Mouse (Mus musculus) left cerebral cortex, adult 11 months (tissue): ENCODE measurements around the gene Aasdhppt.
A peak's percentile ranks its signal among the peaks of the same experiment; 100 is the strongest.

Experiments used
- DNase-seq: peaks from one replicate; pipeline ENCODE4 v3.0.0; 2022; ENCODE audit warnings: low spot score

Aasdhppt gene

DNA sequence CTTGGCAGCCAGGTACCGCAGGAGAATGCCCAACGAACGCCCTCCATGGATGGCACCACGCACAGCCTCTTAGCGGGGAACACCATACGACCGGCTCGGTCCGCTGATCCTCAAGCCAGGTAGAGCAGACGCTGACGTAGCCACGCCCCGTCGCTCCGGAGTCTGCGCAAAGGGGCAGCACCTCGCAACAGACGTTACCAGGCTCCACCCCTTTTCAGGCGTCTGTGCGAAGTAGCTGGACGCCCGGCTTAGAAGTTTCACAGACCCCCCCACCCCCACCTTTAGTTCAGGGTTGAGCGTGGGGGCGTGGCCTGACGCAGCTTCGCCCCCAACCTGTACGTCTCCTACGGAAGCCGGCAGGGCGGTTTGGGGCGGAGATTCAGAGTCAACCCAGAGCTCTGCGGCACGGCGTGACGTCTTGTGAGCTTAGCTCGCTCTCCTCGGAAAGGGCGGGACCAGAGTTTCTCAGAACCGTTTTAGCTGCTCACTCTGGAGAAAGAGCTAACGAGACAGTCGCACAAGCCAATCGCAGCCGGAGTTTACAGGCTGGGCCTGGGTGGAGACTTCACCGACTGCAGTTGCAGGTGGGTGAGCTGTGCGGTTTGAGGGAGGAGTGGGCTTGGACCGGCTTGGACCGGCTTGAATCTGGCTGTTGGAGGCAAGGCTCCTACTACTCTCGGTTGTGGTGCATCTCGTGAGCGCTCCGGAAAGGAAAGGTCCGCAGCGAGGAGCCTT, at the start of gene Aasdhppt, which contains the start of gene Kbtbd3:
Aasdhppt (minus strand) TSS at position 121 of the 735 bp plus-strand sequence.
Kbtbd3 (plus strand) TSS at position 483 of the 735 bp plus-strand sequence.
- peak; percentile 97 for DNase-seq

DNA sequence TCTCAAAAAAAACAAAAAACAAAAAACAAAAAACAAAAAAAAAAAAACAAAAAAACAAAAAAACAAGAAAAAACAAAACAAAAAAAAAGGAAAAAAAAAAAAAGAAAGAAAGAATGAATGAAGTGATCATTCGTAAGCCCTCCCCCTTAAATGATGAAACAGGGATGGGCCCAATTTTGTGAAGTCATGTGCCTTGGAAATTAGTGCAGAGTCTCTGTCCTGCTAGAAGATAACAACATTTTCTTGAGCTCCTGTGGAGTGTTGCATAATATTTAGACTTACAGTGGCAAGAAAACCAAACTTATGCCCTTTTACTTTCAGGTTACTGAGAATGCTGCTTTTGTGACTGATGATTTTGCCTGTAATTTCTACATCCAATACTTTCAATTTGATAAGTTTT, 43.9 kb upstream of the Aasdhppt start:
- DNase-seq, result no peak

DNA sequence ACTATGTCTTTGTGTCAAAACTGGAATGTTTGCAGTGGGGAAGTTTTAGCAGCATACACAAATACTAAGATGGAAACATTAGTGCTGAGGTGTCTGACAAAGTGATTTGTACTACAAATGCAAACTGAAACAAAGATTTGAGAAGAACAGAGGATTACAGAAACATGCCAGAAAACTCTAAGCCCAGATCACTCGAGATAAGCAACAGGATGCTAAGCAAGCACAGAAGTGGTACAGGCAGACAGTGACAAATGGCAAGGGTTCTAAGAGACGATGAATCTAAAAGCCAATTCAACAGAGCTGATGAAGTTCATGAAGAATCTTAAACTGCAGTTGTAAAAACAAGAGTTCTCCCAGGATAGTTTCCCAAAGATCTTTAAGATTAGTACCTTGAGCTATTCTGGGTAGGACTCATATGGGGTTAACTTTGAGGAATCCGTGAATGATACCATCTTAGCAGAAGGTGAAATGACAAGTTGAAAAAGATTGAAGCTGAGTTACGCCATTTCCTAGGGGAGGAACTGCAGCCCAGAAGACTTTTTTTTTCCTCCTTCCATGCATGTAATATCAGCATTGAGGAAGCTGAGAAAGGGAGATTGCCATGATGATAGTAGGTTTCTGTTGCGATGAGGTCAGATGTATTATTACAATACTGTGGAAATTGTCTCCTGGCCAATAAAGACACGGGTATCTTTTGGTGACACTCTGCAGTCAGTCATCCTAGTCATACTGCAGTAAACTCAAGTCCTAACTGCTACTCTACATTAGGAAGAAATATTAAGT, 9.9 kb upstream of the Aasdhppt start:
- DNase-seq, result no peak

DNA sequence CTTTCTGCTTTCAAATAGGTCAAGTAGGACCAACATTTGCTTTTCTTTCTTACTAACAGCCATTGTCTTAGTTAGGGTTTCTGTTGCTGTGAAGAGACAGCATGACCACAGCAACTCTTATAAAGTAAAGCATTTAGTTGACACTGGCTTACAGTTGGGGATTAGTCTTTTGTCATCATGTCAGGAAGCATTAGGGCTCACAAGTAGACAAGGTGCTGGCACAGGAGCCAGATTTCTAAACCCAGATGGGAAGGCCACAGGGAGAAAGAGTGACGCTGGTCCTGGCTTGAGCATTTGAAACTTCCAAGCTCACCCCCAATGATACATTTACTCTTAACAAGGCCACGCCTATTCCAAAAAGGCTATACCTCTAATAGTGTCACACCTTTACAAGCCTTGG, 6.5 kb upstream of the Aasdhppt start:
- no peak for DNase-seq

DNA sequence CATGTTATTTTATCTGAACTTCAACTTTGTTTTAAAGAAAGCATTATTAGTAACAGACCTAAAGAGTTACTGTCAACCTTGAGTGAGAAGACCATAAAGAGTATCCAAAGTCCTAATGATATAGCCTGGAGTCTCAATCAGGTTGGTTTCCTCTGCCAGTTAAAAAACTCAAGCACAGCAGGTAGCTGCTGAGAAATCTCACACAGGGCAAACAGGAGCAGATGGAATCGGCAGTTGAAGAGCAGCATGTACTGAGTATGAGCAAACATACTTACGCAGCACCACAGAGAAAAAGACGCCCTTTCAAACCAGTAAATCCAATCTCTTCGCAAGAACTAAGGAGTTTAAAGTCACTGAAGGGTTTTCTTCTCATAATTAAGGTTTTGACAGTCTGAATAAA, 4.7 kb upstream of the Aasdhppt start:
- DNase-seq, result no peak

DNA sequence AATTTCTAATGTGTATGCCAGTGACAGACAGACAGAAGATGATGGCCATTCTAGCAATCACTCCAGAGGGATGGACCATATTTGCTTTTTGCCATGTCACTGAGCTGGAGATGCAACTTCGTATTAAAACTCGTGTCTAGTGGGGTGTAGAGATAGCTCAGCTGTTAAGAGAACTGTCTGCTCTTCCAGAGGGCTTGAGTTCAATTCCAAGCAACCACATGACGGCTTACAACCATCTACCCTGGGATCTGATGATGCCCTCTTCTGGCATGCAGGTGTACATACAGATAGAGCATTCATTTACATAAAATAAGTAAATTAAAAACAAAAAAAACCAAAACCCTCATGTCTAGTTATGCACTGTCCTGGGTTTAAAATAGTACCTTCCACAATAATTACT, 1.9 kb upstream of the Aasdhppt start:
- DNase-seq, result no peak

DNA sequence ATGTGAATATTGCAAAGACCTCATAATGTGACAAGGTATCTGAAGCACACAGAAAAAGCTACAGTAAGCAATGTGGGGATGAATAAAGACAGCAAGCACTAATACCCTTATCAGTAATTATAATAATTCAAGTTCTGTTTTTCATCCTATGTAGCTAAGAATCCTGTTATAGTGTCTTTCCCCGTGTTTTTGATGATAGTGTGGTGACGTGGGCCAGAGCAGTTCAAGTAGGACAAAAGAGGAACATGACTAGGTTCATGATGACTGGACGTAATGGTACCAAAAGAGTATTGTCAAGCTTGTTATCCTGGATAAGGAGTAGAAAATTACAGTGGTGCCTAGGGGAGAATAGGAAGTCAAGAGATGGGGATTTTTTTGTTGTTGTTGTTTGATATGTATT, 1.4 kb upstream of the Aasdhppt start:
- no peak for DNase-seq

DNA sequence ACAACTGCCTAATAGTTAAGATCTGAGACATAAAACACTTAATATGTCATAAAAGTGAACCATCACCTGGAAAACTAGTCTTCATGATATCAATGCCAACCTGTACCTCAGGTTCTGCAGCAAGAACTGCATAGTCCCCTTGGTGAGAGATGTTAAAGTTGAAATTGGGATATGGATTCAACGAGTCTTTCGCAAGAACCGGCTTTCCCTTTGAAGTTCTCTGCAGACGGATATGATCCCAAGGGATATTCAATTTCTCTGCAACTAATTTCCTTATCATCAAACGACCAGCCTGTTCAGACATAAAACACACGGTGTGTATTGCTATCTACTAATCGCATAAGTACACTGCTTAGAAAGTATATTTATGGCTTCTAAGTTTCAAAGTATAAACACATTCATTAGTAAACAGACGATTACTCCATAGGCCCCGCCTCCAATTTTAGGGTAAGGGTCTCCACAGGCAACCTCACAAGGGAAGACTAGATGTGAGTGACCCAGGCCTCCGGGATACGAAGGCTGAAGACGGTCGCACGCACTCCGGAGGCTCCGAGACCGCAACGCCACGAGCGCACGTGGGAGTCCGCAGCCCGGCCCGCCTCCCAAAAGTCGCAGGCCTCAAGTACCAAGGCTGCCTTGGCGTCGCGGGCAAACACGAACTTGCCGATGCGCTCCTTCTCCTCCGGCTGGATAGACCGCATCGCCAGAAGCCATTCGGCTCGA, 482 bp downstream of the Aasdhppt start:
- no peak for DNase-seq

DNA sequence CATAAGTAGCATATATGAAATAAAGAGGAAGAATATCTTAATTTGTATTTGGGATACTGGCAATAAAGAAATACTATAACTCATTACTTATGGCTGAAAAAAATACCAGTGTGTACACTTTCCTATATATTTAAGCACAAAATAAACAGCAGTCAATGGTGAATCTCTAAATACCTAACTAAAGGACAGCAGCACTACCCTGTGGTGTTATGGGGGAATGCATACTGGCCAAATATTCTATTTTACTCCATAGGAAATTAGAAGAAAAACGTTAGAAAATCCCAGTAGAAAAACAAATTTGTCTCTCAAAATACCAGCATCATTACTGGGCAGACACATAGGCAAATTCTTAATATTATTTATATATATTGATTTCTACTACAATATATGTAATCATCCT, 4.4 kb downstream of the Aasdhppt start:
- no peak for DNase-seq

DNA sequence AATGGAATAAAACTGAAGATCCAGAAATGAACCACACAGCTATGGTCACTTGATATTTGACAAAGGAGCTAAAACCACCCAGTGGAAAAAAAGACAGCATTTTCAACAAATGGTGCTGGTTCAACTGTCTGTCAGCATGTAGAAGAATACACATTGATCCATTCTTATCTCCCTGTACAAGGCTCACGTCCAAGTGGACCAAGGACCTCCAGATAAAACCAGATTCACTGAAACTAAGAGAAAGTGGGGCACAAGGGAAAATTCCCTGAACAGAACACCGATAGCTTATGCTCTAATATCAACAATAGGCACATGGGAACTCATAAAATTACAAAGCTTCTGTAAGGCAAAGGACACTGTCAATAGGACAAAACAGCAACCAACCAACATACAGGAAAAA, 8.8 kb downstream of the Aasdhppt start:
- DNase-seq, result no peak

DNA sequence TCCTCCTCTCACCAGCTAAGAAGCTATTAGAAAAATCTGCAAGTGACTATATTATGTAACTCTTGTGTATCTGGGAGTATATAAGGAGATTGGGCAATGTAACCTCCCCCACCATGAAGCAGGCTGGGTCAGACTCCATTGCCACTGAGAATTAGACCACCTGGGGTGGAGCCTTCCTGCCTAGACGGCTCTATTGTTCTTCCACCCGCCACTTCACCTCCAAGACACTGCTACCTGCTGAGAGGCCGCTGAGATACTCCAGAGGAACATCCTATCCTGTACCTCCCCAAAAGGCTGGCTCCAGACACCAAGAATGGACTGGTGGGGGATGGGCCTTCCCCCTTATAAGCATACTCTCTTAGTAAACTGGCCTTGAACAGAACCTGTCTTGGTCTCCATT, 25.4 kb downstream of the Aasdhppt start:
- DNase-seq, result no peak

DNA sequence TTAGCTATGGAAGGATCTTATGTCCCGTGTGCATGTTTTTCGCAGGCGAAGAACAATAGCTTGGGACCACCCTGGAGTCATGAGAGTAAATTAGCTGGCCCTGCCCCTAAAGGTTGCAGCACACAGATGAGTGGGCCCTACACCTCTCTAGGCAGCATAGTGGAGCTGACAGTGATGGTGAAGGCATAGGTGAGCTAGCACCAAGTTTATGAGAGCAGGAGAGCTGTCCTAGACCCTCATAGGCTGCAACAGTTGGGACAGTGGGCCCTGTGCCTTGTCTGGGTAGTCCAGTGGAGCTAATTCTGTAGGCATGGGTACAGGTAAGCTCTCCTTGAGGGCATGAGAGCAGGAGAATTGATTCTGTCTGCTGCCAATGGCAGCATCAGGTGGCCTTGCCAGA, 42.4 kb downstream of the Aasdhppt start:
- DNase-seq, result no peak

DNA sequence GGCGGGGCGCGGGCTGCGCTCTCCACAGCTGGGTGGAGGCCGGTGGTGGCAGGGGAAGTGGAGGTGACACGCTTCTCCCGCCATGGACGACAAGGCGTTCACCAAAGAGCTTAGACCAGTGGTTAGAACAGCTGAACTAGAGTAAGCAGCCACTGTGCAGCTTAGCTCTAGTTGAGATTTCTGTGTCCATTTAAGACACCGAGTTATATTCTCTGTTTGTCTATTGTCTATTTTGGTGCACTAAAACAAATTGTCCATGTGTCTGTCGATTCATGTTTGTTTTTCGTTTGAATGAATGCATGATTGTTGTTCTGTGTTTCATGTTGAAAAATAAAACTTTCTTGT, 48.6 kb downstream of the Aasdhppt start:
- no peak for DNase-seq

DNA sequence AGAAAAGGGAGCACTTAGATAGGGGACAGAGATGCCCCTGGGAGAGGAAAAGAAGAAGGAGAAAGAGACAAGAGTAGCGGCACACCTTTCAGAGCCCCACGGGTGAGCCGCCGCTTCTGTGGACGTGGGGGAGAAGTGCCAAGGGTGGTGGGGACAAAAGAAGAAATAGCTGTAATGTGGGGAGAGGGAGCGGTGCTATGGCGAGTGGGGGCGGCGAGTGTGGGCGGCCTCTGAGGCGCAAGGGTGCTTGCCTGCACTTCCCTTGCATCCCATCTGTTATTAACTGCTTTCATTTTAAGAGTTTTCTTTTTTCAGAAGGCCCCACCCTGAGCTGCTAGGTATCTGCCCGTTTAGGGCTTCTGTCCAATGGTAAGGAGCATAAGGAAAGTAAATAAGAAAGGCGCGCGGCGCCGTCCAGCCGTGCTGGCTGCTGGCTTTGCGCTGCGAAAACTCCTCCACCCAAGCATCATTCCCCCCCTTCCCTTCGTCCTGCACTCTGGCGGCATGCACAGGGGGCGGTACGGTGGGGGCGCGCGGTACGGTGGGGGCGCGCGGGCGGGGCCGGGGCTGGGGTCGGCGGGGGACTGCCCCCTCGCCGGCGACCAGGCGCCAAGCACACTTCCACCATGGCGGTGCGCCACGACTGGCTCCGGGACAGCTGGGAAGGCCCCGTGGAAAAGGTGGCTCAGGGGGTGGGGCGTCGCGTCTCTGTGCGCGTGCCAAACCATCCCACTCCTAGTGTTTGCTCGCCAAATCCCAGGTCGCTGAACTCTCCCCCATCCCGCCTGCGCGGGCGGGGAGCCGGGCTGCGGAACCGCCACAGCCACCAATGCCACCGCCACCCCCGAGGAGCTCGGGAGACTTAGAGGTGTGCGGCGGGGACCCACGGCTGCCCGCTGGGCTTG, 49.2 kb downstream of the Aasdhppt start:
- no peak for DNase-seq

DNA sequence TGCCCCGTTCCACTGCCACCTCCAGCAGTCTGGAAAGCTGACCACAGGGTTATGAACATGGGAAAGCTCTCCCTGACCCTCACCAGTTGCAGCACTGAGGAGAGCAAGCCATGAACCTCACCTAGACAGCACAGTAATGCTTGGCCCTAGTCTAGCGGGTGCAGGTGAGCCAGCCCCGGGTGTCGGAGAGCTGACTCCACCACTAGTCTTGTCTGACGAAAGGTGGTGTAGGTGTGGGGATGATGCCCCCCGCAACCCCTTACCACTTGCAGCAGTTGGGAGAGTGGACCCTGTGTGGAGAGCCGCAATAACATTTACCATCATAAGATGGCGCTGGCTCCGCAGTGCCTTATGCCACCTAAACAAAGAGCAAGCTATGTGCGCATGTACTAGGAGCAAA, 50.2 kb downstream of the Aasdhppt start:
- DNase-seq, result no peak
